10 mouse cellular contexts compared by ENCODE assay signal in the genomic region with DNA sequence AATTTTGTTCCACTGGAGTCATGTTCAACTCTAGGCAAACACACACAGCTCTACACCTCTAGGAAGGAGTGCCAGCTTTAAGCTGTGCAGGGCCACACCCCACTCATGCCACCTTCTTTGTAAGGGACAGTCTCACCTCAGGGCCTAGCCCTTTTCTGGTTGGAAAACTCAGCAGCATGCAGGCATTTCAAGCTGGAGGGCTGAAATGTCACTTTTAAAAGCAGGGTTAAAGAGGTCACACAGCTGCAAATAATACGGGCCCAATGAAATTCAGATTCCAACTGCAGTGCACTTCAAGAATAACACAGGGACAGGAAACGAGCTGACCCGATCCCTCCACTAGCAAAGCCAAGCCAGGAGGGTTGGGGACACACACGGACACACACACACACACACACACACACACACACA.
DNase-seq lines count a peak whose midpoint lies in the region; ATAC-seq lines count a peak whose summit lies in the region.
"Had no signal": no experiment of that assay in that cellular context is flagged by ENCODE, and none has a peak within 500 bp of the region (broad histone marks: within the 10 kb centered on the region; RNA-seq: fewer than 3 reads in every experiment).

No protein-coding gene starts in this region.

- no peaks in the 10 kb centered on the region for H3K36me3 ChIP-seq in heart, embryonic 11.5 days (ENCODE audit: control insufficient read depth, insufficient read depth, low read length)
- no peaks in the 10 kb centered on the region for H3K36me3 ChIP-seq in embryonic facial prominence, embryonic 10.5 days (replicated peaks)

- no peak overlapping the region for H3K9ac ChIP-seq in heart, embryonic 11.5 days (ENCODE audit: low read depth, low read length)

- DNase-seq in heart, adult 18-20 months, result peak; percentile 24 to 34
- DNase-seq in embryonic facial prominence, embryonic 10.5 days (ENCODE audit: low spot score), result peak; percentile 70
- peak; percentile 1 to 6 for DNase-seq in kidney, adult 8-10 months
- peak; percentile 70 for DNase-seq in mesoderm, embryonic 11.5 days (ENCODE audit: low read depth, low spot score)
- no peak for DNase-seq in layer of hippocampus, postnatal 25 days (ENCODE audit: extremely low spot score in 1 of 2, low spot score in 1 of 2)
- no peak for DNase-seq in spleen, adult 12 weeks (ENCODE audit: low spot score)
- no peak for DNase-seq in thymus, postnatal 36 days
- DNase-seq: liver; midbrain, embryonic 14.5 days had no signal

- ATAC-seq in heart, embryonic 11.5 days (replicated peaks; ENCODE audit: insufficient number of reproducible peaks, low FRiP score, low TSS enrichment), result no peak

- H3K27me3 ChIP-seq in heart, embryonic 11.5 days (ENCODE audit: control insufficient read depth, insufficient read depth, low read length), result no peaks in the 10 kb centered on the region
- no peaks in the 10 kb centered on the region for H3K27me3 ChIP-seq in embryonic facial prominence, embryonic 10.5 days (replicated peaks; ENCODE audit: low read depth, poor library complexity, severe bottlenecking)

- peaks cover 3% of the 10 kb centered on the region; the same call in 1 of the 2 replicates for H3K4me1 ChIP-seq in heart, embryonic 11.5 days (ENCODE audit: control insufficient read depth, insufficient read depth, low read length)
- peaks cover 38% of the 10 kb centered on the region for H3K4me1 ChIP-seq in embryonic facial prominence, embryonic 10.5 days

- no peaks in the 10 kb centered on the region for H3K9me3 ChIP-seq in heart, embryonic 11.5 days (replicated peaks; ENCODE audit: control insufficient read depth, low read length)
- H3K9me3 ChIP-seq in embryonic facial prominence, embryonic 10.5 days, result no peaks in the 10 kb centered on the region

- WGBS in heart, embryonic 11.5 days (ENCODE audit: insufficient replicate concordance), result 50% methylated on average over 4 of the region's 4 CpGs
- WGBS in embryonic facial prominence, embryonic 10.5 days, result 5% methylated on average over 4 of the region's 4 CpGs

- H3K4me3 ChIP-seq in heart, embryonic 11.5 days (ENCODE audit: low read depth, low read length), result no peak overlapping the region
- no peak overlapping the region for H3K4me3 ChIP-seq in embryonic facial prominence, embryonic 10.5 days

- H3K4me2 ChIP-seq in heart, embryonic 11.5 days, result no peak overlapping the region

- no peak overlapping the region for H3K27ac ChIP-seq in heart, embryonic 11.5 days (ENCODE audit: low read depth, low read length)
- H3K27ac ChIP-seq in embryonic facial prominence, embryonic 10.5 days (replicated peaks), result peak overlapping the region; percentile 82

Comparison
In these comparisons a context has a peak if more than half of its experiments do, and no peak if none do; other contexts are left out.
1. DNase-seq: peak in heart, adult 18-20 months (2 of 2), embryonic facial prominence, embryonic 10.5 days (single experiment), kidney, adult 8-10 months (2 of 2) and mesoderm, embryonic 11.5 days (single experiment); none in layer of hippocampus, postnatal 25 days (0 of 2), spleen, adult 12 weeks (single experiment) and thymus, postnatal 36 days (0 of 2).